Mouse (Mus musculus) layer of hippocampus, postnatal 10 days (tissue): ENCODE measurements around the gene Prr7. TPM values are rescaled to one million over a fixed set of nuclear protein-coding genes. Genes with fewer than 3 reads are reported as not detected.

Source experiments
- DNase-seq, 2 experiments: peaks; one replicate each; pipeline ENCODE4 v3.0.0; 2021; ENCODE audit warnings: low spot score in 2 of 2
- total RNA-seq, 2 experiments: library from RNA; stranded (reverse); gene quantifications; 2 replicates each; pipeline ENCODE4 v1.2.3; 2021

The Prr7 gene
- total RNA-seq, 2 experiments from 2014 or later = 98.1 to 112 TPM

GRCm38 (mm10) chr13:55476256-55476655 lies 12.2 kb downstream of the Prr7 start:
- no peak for DNase-seq

DNA sequence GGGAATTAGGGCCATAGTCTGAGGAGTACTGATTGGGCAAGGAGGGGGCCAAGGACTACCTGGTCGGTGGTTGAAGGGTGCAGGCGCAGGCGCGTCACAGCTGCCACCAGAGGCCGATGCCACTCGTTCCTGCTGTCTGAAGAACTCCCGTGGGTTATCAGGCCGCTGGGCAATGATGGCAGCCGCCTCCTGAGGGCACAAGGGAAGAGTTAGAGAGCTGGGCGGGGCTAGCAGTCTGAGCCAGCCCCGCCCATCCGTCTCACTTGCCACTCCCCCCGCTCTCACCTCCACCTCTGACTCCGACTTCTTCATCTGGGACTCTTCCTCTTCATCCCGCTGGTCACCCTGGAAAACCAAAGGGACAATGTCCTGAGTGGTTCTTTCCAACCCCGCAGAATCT lies 13.4 kb downstream of the Prr7 start:
- DNase-seq = no peak

DNA sequence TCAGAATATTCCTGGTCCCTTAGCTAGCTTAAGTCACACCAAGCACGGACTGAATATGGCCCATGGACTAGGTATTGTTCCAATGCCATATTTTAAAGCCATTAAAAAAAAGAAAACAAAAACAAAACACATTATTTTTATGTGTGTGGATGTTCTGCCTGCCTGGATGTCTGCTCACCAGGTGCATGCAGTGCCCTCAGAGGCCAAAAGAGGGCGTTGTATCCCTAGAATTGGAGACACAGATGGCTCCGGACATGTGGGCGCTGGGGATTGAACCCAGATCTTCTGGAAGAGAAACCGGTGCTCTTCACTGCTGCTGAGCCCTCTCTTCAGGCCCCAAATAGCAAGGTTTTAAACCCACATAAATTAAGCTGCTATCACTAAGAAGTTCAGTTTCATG lies 14.0 kb downstream of the Prr7 start:
- DNase-seq = peak; percentile 70 to 73

GRCm38 (mm10) chr13:55479008-55479407 lies 14.9 kb downstream of the Prr7 start:
- no peak for DNase-seq

- DNase-seq = no peak
Observed at GRCm38 (mm10) chr13:55479929-55480328, 15.9 kb downstream of the Prr7 start.

DNA sequence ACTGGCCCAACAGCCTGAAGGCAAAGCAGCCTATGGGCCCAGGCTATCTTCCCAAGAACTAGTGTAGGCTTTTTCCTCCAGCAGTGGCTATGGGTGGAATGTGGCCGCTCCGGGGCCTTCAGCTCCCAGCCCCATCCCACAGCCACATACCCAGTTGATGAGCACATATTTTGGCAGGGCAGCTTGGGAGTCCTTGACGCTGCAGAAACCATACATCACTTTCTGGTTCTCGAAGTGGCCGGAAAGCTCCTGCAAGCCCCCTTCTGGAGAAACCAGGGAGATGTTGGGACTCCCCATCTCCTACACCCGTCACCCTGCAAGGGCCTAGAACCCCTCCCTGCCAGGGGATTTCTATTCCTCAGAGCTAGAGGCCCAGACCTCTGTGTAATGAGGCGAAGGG lies 18.5 kb downstream of the Prr7 start:
- no peak for DNase-seq

GRCm38 (mm10) chr13:55483071-55483470 lies 19.0 kb downstream of the Prr7 start:
- no peak for DNase-seq

DNA sequence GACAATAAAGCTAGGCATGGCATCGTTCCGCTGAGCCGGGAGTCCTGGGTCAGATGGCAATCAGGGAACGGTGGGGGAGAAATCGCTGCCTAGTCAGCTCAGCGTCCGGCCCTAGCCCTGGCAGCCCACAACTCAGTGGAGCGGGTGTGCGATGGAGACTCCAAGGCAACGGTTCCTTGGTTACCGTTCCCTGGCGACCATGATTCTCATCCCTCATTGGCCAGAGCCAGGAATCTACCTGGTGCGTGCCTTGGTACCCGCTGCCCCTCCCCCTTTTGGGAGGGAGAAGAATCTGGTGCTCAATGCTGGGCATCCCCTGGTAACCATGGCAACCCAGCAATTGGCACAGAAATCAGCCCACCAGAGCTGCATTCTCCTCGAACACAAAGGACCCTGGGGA lies 19.5 kb downstream of the Prr7 start:
- peak; percentile 89 to 91 for DNase-seq

GRCm38 (mm10) chr13:55484520-55485088 lies 20.5 kb downstream of the Prr7 start:
- no peak for DNase-seq

GRCm38 (mm10) chr13:55486029-55486794 lies 22.1 kb downstream of the Prr7 start:
- DNase-seq = peak in 1 of 2 experiments; percentile 59

- DNase-seq = peak in 1 of 2 experiments; percentile 66
Observed at GRCm38 (mm10) chr13:55486916-55487577, 23.0 kb downstream of the Prr7 start.

DNA sequence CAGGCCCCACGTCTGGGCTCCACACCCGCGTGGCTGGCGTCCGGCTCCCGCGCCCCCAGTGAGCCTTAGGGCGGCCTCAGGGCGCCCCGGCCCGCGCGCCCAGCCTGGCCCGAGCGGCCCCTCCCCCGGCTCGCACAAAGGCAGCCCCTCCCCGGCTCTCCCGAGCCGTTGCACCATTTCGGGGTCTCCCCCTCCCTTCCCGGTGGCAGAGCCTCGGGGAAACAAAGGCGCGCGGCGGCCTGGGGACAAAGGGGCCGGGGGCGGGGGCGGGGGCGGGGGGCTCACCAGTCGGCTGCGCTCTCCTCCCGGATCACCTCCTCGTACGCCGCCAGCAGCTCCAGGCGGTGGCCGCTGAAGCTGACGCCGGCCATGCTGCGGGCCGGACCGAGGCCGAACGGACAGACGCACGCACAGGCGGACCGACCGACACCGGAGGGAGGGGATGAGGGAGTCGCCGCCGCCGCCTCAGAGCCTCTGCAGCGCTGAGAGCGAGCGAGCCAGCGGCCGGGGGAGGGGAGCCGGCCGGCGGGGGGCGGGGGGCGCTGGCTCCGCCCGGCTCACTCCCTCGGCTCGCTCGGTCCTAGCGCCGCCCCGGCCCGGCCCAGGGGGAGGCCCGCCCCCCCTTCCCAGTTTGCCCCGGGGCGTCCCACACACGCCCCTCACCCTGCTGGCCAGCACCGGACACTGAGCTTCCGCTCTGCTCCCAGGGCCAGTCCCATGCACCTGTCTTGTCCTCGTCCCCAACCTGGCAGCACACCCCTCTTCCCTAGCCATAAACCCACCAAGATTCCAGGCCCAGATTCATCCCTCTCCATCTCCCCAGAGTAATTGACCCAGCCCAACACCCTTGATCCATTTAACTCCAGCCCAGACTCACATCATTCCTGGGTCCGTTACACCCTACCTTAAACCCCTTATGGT lies 23.8 kb downstream of the Prr7 start, which contains the start of gene Dbn1:
Gene Dbn1, minus strand, starts transcription at position 534 of the 921 bp plus-strand sequence.
- peak in 1 of 2 experiments; percentile 74 for DNase-seq

DNA sequence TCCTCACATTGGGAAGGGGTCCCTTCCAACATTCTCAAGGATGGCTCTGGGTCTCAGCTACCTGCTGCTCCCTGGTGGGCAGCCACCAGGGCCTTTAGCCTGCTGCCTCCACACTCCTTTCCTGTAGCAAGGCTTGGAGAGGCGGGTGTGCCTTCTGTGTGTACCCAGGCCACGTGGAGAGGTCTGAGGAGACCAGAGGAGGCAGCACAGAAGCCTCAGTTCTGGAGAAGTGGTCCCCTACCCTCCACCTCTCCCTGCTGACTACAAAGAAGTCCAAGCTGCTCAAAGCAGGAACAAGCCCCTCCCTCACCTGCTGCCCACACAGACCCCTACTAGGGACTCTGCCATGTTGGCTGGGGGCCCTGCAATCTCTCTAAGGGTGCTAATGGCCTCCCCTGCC lies 30.2 kb downstream of the Prr7 start:
- no peak for DNase-seq

DNA sequence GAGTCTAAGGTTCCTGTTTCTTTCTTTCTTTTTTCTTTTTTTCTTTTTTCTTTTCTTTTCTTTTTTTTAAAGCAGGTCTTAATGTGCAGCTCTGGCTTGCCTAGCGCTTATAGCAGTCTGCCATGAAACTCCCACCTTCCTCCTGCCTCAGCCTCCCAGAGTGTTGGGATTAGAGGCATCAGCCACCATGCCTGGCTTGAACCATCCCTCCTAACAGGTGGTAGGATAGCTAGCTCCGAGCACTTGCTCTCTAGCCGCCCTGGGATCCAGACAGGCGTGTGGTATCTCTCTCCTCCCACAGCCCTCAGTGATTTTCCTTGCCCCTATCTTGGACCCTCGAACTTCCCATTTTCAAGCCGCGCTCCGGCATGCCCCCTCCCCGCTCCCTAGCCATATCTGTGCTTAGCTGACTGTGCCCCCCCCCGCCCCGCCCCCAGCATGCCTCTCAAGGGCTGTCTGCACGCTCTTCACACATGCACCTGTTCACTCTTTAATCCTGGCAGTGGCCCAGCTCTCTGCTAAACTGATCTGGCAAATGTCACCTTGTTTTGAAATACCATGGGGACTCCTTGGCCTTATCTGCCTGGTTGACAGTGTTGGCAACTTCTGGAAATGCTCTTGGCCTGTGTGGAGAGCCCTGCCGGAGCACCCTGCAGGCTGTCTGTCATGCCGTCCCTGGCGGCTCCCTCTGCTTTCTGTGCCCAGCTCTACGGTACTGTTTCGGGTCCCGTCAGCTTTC lies 31.0 kb downstream of the Prr7 start:
- DNase-seq = peak; percentile 63 to 74

GRCm38 (mm10) chr13:55495702-55496101 lies 31.6 kb downstream of the Prr7 start:
- DNase-seq = no peak

DNA sequence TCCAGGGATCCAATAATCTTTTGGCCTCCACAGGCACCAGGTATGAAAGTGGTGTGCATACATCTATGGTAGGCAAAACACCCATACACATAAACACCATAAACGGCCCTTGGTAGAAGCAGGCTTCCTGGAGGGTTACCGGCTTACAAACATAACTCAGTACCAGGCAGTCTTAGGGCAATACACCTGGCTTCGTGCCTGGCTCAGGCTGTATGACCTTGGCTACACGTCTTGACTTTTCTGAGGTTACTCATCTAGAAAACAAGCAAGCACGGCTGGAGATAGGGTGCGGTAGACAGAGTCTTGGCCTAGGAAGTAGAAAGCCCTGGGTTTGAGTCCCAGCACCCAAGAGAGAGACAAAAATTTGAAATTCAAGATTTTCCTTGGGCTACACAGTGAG lies 32.6 kb downstream of the Prr7 start:
- DNase-seq = no peak

DNA sequence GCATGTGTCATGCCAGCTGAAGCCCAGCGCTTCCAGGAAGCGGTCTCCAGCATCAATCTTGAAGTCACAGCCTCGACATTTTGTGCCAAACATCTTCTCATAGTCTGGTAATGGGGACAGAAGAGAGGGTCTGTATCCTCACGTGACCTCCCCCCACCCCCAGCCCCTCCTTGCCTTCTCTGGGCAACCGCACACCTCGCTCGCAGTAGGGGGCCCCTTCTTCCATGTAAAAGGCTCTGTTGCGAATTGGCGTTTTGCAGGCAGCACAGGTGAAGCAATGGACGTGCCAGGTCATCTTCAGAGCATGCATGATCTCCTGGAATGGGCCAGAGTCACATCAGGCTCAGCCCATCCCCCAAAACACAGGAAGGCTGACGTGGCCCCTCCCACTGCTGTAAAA lies 34.8 kb downstream of the Prr7 start:
- DNase-seq = no peak

- DNase-seq = no peak
Observed at GRCm38 (mm10) chr13:55500575-55500974, 36.5 kb downstream of the Prr7 start.

DNA sequence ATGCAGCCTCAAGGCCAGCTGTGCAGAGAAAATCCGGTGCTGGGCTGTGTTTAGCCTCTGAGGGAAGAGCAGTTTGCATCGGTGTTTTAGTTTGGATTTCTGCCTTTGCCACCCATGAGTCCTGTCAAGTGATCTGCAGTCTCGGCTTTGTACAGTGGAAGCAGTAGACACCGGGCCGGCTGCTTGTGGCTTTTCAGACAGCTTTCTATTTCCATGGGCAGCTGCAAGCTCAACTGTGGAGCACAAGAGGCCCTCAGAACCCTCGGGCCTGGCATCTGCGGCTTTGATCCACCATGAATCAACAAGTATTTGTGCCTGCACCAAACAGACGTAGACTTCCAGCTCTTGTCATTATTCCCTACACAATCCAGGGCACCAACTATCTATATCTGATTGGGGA lies 38.3 kb downstream of the Prr7 start:
- DNase-seq = peak in 1 of 2 experiments; percentile 31

GRCm38 (mm10) chr13:55504390-55504789 lies 40.3 kb downstream of the Prr7 start:
- DNase-seq = no peak

- no peak for DNase-seq
Observed at GRCm38 (mm10) chr13:55505810-55506209, 41.7 kb downstream of the Prr7 start.
